Mouse (Mus musculus): ENCODE results near the gene Tnfrsf19.

- TF ChIP-seq POLR2A (IDR thresholded peaks at IDR 0.05; ENCODE audit: low read depth, low read length) (no peak), CTCF (conservative IDR thresholded peaks at IDR 0.05; ENCODE audit: insufficient read depth, insufficient read length, low read depth, low read length) (no peak)
Measured at GRCm38 (mm10) chr14:61088187-61088586, 41.9 kb upstream of the Tnfrsf19 start.

All from kidney, adult 2 months (tissue).